Mouse (Mus musculus) left cerebral cortex, postnatal 4 days (tissue): ENCODE results near the gene Galnt9. TPM values are rescaled to one million over a fixed set of nuclear protein-coding genes. Genes with fewer than 3 reads are reported as not detected.
A peak's percentile ranks its signal among the peaks of the same experiment; 100 is the strongest.

Source experiments
- DNase-seq: peaks from one replicate; pipeline ENCODE4 v3.0.0-alpha.2; 2022
- intact Hi-C: fragments of 180-260 bp; cut with DNase I; formaldehyde crosslinking; loops from one replicate; pipeline ENCODE4 v1.15.1; 2025
- total RNA-seq, 2 experiments: library from RNA; stranded (reverse); gene quantifications; 2 replicates each; pipeline ENCODE4 v1.2.3; 2021

Galnt9 gene
- total RNA-seq, 2 experiments from 2014 or later = 31.7 to 33.7 TPM

GRCm38 (mm10) chr5:110580569-110581239 is 36.5 kb downstream of the Galnt9 start:
- DNase-seq = peak; percentile 58
- intact Hi-C loops = no loop called here

- peak; percentile 60 for DNase-seq
- intact Hi-C loops = no loop called here
Measured at GRCm38 (mm10) chr5:110582647-110583538, 38.7 kb downstream of the Galnt9 start.

- no peak for DNase-seq
Measured at GRCm38 (mm10) chr5:110587467-110587866, 43.3 kb downstream of the Galnt9 start.

GRCm38 (mm10) chr5:110589833-110590232 is 45.7 kb downstream of the Galnt9 start:
- no peak for DNase-seq
- intact Hi-C loops = no loop called here

More at GRCm38 (mm10) chr5:110587467-110587866, 43.3 kb downstream of the Galnt9 start:
- intact Hi-C loops = no loop called here

- DNase-seq = no peak
Measured at GRCm38 (mm10) chr5:110594465-110594864, 50.3 kb downstream of the Galnt9 start.

GRCm38 (mm10) chr5:110595341-110595740 is 51.2 kb downstream of the Galnt9 start:
- DNase-seq = no peak

More at GRCm38 (mm10) chr5:110594465-110594864, 50.3 kb downstream of the Galnt9 start:
- intact Hi-C loops = no loop called here

GRCm38 (mm10) chr5:110596086-110596780 is 52.1 kb downstream of the Galnt9 start:
- no peak for DNase-seq
- intact Hi-C loops = no loop called here

More at GRCm38 (mm10) chr5:110595341-110595740, 51.2 kb downstream of the Galnt9 start:
- intact Hi-C loops = no loop called here

GRCm38 (mm10) chr5:110597502-110597901 is 53.3 kb downstream of the Galnt9 start:
- no peak for DNase-seq
- intact Hi-C loops = no loop called here

GRCm38 (mm10) chr5:110598298-110599095 is 54.3 kb downstream of the Galnt9 start:
- DNase-seq = no peak
- intact Hi-C loops = no loop called here

- DNase-seq = no peak
- intact Hi-C loops = no loop called here
Measured at GRCm38 (mm10) chr5:110603016-110603685, 59.0 kb downstream of the Galnt9 start.

GRCm38 (mm10) chr5:110604311-110604710 is 60.2 kb downstream of the Galnt9 start:
- DNase-seq = no peak
- intact Hi-C loops = no loop called here

GRCm38 (mm10) chr5:110605531-110606221 is 61.5 kb downstream of the Galnt9 start:
- intact Hi-C loops = no loop called here
- DNase-seq = no peak

GRCm38 (mm10) chr5:110607767-110608166 is 63.6 kb downstream of the Galnt9 start:
- DNase-seq = peak; percentile 36
- intact Hi-C loops = no loop called here

- no peak for DNase-seq
Measured at GRCm38 (mm10) chr5:110608336-110608735, 64.2 kb downstream of the Galnt9 start.

GRCm38 (mm10) chr5:110608941-110609340 is 64.8 kb downstream of the Galnt9 start:
- intact Hi-C loops = no loop called here
- no peak for DNase-seq

More at GRCm38 (mm10) chr5:110608336-110608735, 64.2 kb downstream of the Galnt9 start:
- intact Hi-C loops = no loop called here

GRCm38 (mm10) chr5:110609425-110609824 is 65.3 kb downstream of the Galnt9 start:
- intact Hi-C loops = no loop called here
- DNase-seq = no peak

- intact Hi-C loops = no loop called here
- DNase-seq = peak; percentile 32
Measured at GRCm38 (mm10) chr5:110609868-110610267, 65.7 kb downstream of the Galnt9 start.

GRCm38 (mm10) chr5:110610484-110610883 is 66.3 kb downstream of the Galnt9 start:
- DNase-seq = no peak
- intact Hi-C loops = no loop called here
